Mouse (Mus musculus) liver, postnatal 0 days (tissue): ENCODE measurements around the gene Camta2.

Source experiments
- CTCF ChIP-seq: sonication (generic); IDR thresholded peaks from 2 replicates; pipeline ENCODE4 v1.5.1; 2016; ENCODE audit warnings: antibody characterized with exemption, low read depth
- EP300 ChIP-seq: IDR thresholded peaks from 2 replicates; pipeline ENCODE4 v1.6.1; 2016; ENCODE audit warnings: antibody characterized with exemption, low read depth, mild to moderate bottlenecking

DNA sequence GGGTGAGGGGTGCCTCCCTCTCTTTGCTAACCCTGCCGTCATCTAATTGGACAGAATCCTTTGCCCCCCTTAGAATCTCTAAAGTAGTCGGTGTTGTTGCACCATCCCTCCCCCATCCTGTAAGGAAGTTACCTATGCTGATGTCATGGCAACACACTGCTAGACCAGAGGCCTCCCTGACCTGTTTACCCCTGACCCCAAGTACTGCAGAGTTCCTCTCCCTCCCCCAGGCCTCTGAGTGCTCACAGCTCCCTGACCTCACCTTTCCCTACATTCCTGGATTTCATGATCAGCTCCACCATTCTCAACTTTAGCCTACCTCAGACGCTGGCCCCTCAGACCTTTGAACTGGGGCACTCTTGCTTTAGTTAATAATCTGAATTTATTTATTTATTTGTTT is 18.2 kb upstream of the Camta2 start:
- TF ChIP-seq CTCF (no peak), EP300 (no peak)
